In the genomic region with DNA sequence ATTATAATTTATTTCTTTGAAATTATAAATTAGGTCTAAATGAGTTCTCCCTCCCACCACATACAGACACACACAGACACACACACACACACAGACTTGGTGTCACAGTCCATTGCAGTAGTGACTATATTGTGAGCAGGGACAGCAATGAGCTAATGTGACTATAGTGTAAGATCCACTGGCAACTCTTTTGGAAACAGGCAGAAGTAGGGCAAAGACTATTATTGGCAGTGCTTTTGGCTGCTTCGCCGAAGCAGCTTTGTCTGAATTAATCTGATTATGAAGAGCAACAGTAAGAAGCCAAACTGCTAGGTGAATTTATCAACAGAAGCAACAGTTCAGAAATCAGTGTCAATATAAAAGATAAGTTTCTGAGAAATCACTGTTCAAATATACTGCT, we compare ENCODE assay signal across 22 mouse cellular contexts.
DNase-seq lines count a peak whose midpoint lies in the region; ATAC-seq and TF ChIP-seq lines count a peak whose summit lies in the region.
"Had no signal": no experiment of that assay in that cellular context is flagged by ENCODE, and none has a peak within 500 bp of the region (broad histone marks: within the 10 kb centered on the region; RNA-seq: fewer than 3 reads in every experiment).

No protein-coding gene starts in this region.

- no peaks in the 10 kb centered on the region for H3K36me3 ChIP-seq in stomach, postnatal 0 days (ENCODE audit: control insufficient read depth, insufficient read depth, low read length)
- H3K36me3 ChIP-seq: embryonic facial prominence, embryonic 12.5 days; forebrain, embryonic 12.5 days; G1E; limb, embryonic 10.5 days; liver, embryonic 15.5 days; midbrain, embryonic 10.5 days had no signal

- 66% methylated on average over 2 of the region's 2 CpGs for WGBS in stomach, postnatal 0 days

- H3K4me1 ChIP-seq in stomach, postnatal 0 days (replicated peaks; ENCODE audit: control insufficient read depth, insufficient read depth): no peaks in the 10 kb centered on the region
- H3K4me1 ChIP-seq: embryonic facial prominence, embryonic 12.5 days; forebrain, embryonic 12.5 days; limb, embryonic 10.5 days; liver, embryonic 15.5 days; midbrain, embryonic 10.5 days had no signal

- no peak for TF ChIP-seq EP300 in stomach, postnatal 0 days (optimal IDR thresholded peaks at IDR 0.05)

- H3K4me3 ChIP-seq in stomach, postnatal 0 days (ENCODE audit: low read depth, low read length): no peak overlapping the region
- H3K4me3 ChIP-seq: embryonic facial prominence, embryonic 12.5 days; forebrain, embryonic 12.5 days; limb, embryonic 10.5 days; liver, embryonic 15.5 days; midbrain, embryonic 10.5 days had no signal

- no peak for ATAC-seq in inflammation-experienced regulatory T-cells, adult 6 months
- no peak for ATAC-seq in stomach, postnatal 0 days (ENCODE audit: low FRiP score, low TSS enrichment)
- ATAC-seq: activated CD4-positive, CD25-positive, alpha-beta regulatory T cell, adult 4 months; hindbrain, embryonic 16.5 days; intestine, postnatal 0 days had no signal

- TF ChIP-seq POLR2A in brain, embryonic 14.5 days (IDR thresholded peaks at IDR 0.05; ENCODE audit: borderline replicate concordance, extremely low read depth, insufficient read depth, insufficient read length, poor library complexity, severe bottlenecking): no peak

- peak; percentile 29 for DNase-seq in cerebellum, adult 11-12 months
- DNase-seq in cerebellum, adult 11 months: no peak
- DNase-seq in Muller cell, postnatal 12 days (ENCODE audit: inconsistent ontology term): peak; percentile 20
- DNase-seq in brain, embryonic 14.5 days (ENCODE audit: low read depth): peak; percentile 20
- peak; percentile 30 to 48 for DNase-seq in cerebellum, postnatal 10 days
- DNase-seq in heart, postnatal 25 days (ENCODE audit: low spot score): no peak
- DNase-seq in stomach, postnatal 0 days (ENCODE audit: low spot score): no peak
- DNase-seq: kidney, postnatal 4 days; liver; right cerebral cortex, postnatal 14 days had no signal

- no peak overlapping the region for H3K27ac ChIP-seq in stomach, postnatal 0 days (replicated peaks)
- H3K27ac ChIP-seq: embryonic facial prominence, embryonic 12.5 days; forebrain, embryonic 12.5 days; limb, embryonic 10.5 days; liver, embryonic 15.5 days; macrophage; midbrain, embryonic 10.5 days had no signal

- no peak overlapping the region for H3K9ac ChIP-seq in stomach, postnatal 0 days (ENCODE audit: low read length)
- H3K9ac ChIP-seq: embryonic facial prominence, embryonic 12.5 days; forebrain, embryonic 12.5 days; liver, embryonic 15.5 days had no signal

- no peak for TF ChIP-seq CTCF in brain, embryonic 14.5 days (IDR thresholded peaks at IDR 0.05; ENCODE audit: borderline replicate concordance, extremely low read depth, insufficient read depth, insufficient read length)
- TF ChIP-seq CTCF in stomach, postnatal 0 days (IDR thresholded peaks at IDR 0.05; ENCODE audit: low read depth): no peak

- intact Hi-C loops in heart, postnatal 25 days (cut with DNase I): no loop called here

- H3K27me3 ChIP-seq in stomach, postnatal 0 days (ENCODE audit: control insufficient read depth, insufficient read depth, low read length): no peaks in the 10 kb centered on the region
- H3K27me3 ChIP-seq: CH12.LX; embryonic facial prominence, embryonic 12.5 days; forebrain, embryonic 12.5 days; liver, embryonic 15.5 days had no signal

- H3K9me3 ChIP-seq in stomach, postnatal 0 days (ENCODE audit: control insufficient read depth, low read length): no peaks in the 10 kb centered on the region
- H3K9me3 ChIP-seq: embryonic facial prominence, embryonic 12.5 days; forebrain, embryonic 12.5 days; limb, embryonic 10.5 days; liver, embryonic 15.5 days; midbrain, embryonic 10.5 days had no signal

- H3K4me2 ChIP-seq in stomach, postnatal 0 days (replicated peaks; ENCODE audit: low read depth): no peak overlapping the region
- H3K4me2 ChIP-seq: embryonic facial prominence, embryonic 12.5 days; forebrain, embryonic 12.5 days; liver, embryonic 15.5 days had no signal

Comparison
In these comparisons a context has a peak if more than half of its experiments do, and no peak if none do; other contexts are left out.
1. DNase-seq: peak in cerebellum, adult 11-12 months (single experiment), Muller cell, postnatal 12 days (single experiment), brain, embryonic 14.5 days (single experiment) and cerebellum, postnatal 10 days (2 of 2); none in cerebellum, adult 11 months (single experiment), heart, postnatal 25 days (single experiment) and stomach, postnatal 0 days (single experiment).